Mouse (Mus musculus): ENCODE measurements around the gene Clec4g. TPM values are rescaled to one million over a fixed set of nuclear protein-coding genes. Genes with fewer than 3 reads are reported as not detected.

Gene Clec4g
- polyA plus RNA-seq, 2 experiments: 2.8 to 3.6 TPM

DNA sequence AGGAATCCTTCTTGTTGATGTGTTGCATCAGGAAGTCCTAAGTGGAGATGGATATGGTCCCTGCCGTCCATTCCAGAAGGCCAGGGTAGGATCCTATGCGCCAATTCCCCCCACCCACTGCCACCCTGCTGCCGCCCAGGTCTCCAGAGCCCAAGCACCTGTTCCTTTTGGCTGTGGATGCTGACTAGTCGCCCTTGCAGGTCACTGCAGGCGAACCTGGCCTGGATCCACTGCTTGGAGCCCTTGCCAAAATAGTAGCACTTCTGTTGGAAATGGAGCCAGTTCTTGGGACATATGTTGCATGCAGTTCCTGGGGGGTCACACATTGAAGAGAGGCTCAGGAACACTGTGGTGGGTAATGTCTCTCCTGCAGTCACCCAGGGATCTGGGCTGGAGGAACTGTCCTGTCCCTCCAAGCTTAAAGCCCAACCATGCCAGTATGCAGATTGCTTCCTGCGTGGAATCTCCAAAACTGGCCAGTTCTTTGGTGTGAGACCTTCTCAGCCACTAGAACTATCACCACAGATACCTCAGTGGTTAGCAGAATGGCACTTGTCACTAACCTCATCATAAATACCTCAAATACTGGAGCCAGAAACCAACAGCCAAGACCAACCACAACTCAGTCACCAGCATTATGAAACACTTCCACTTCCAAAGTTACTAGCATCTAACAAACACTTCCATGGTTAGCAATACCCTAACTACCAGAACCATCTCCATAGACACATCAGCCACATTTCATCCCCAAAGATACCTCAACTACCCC is 36.9 kb downstream of the Clec4g start:
- Histone ChIP-seq H3K9me3 (ENCODE audit: control insufficient read depth, low read length) (no peaks in the 10 kb centered on the region), H3K9ac (replicated peaks) (no peak overlapping the region)
- ATAC-seq (ENCODE audit: insufficient read depth): no peak

GRCm38 (mm10) chr8:3682435-3682834 is 38.0 kb downstream of the Clec4g start:
- H3K27me3 ChIP-seq (ENCODE audit: control insufficient read depth, insufficient read depth, low read length): no peaks in the 10 kb centered on the region
- ATAC-seq (ENCODE audit: insufficient read depth) (no peak), DNase-seq (ENCODE audit: low read depth in 3 of 3, low spot score in 3 of 3) (no peak)
- no peak overlapping the region for H3K9ac ChIP-seq (replicated peaks)
- WGBS (ENCODE audit: insufficient replicate concordance): 64% methylated on average over 5 of the region's 5 CpGs
- no peak for TF ChIP-seq CTCF (IDR thresholded peaks at IDR 0.05; ENCODE audit: low read depth)
- no peak for TF ChIP-seq EP300 (IDR thresholded peaks at IDR 0.05; ENCODE audit: low read depth)
- no peak overlapping the region for H3K27ac ChIP-seq
- H3K4me2 ChIP-seq (ENCODE audit: low read depth): no peak overlapping the region
- no peaks in the 10 kb centered on the region for H3K9me3 ChIP-seq (ENCODE audit: control insufficient read depth, low read length)
- H3K4me1 ChIP-seq (replicated peaks; ENCODE audit: control insufficient read depth in 2 of 2, insufficient read depth in 2 of 2, low read length in 1 of 2): 0 out of 4 replicates have a peak, but pooled peaks cover 0 to 4% of the 10 kb centered on the region in 2 experiments
- H3K36me3 ChIP-seq (replicated peaks; ENCODE audit: control insufficient read depth, insufficient read depth, low read depth): peaks cover 11% of the 10 kb centered on the region
- no peak overlapping the region for H3K4me3 ChIP-seq (ENCODE audit: insufficient read depth in 1 of 2, low read depth in 2 of 2, low read length in 2 of 2)

More for the DNA sequence above, 36.9 kb downstream of the Clec4g start:
- Histone ChIP-seq H3K4me3 (ENCODE audit: insufficient read depth in 1 of 2, low read depth in 2 of 2, low read length in 2 of 2) (no peak overlapping the region), H3K4me2 (ENCODE audit: low read depth) (no peak overlapping the region), H3K36me3 (replicated peaks; ENCODE audit: control insufficient read depth, insufficient read depth, low read depth) (peaks cover 11% of the 10 kb centered on the region), H3K27me3 (ENCODE audit: control insufficient read depth, insufficient read depth, low read length) (no peaks in the 10 kb centered on the region), H3K4me1 (replicated peaks; ENCODE audit: control insufficient read depth in 2 of 2, insufficient read depth in 2 of 2, low read length in 1 of 2) (no peaks in the 10 kb centered on the region), H3K27ac (no peak overlapping the region)
- DNase-seq (ENCODE audit: low read depth in 3 of 3, low spot score in 3 of 3): no peak
- WGBS (ENCODE audit: insufficient replicate concordance): 52% methylated on average over 6 of the region's 6 CpGs
- TF ChIP-seq EP300 (IDR thresholded peaks at IDR 0.05; ENCODE audit: low read depth): no peak
- TF ChIP-seq CTCF (IDR thresholded peaks at IDR 0.05; ENCODE audit: low read depth): no peak

DNA sequence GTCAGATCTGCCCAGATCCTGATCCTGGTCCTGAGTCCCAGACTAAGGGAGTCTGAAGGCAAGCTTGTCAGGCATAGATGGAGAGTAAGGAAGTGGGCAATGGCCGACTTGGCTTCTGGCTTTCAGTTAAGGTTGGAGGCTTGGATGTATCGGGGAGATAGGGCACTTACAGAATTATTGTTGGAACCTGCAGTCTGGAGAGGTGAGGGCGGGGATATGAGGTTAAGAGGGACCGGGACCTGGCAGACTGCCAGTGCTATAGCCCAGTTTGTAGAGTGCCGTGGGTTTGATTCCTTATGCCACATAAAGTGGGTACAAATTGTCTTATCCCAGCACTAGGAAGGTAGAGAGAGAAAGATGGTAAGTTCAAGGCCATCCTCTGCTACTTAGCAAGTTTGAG is 40.8 kb downstream of the Clec4g start:
- ATAC-seq (ENCODE audit: insufficient read depth): no peak
- TF ChIP-seq EP300 (IDR thresholded peaks at IDR 0.05; ENCODE audit: low read depth) (no peak), CTCF (IDR thresholded peaks at IDR 0.05; ENCODE audit: low read depth) (no peak)

DNA sequence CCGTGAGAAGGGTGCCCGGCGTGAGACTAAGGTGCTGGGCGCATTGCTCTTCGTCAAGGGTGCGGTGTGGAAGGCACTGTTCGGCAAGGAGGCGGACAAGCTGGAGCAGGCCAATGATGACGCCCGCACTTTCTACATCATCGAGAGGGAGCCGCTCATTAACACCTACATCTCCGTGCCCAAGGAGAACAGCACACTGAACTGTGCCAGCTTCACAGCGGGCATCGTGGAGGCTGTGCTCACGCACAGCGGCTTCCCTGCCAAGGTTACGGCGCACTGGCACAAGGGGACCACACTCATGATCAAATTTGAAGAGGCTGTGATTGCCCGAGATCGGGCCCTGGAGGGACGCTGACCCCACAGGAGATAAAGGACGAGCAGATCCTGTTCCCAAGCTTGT is 41.2 kb downstream of the Clec4g start:
- TF ChIP-seq EP300 (IDR thresholded peaks at IDR 0.05; ENCODE audit: low read depth) (no peak), CTCF (IDR thresholded peaks at IDR 0.05; ENCODE audit: low read depth) (no peak)
- H3K36me3 ChIP-seq (replicated peaks; ENCODE audit: control insufficient read depth, insufficient read depth, low read depth): peaks cover 11% of the 10 kb centered on the region
- no peaks in the 10 kb centered on the region for H3K27me3 ChIP-seq (ENCODE audit: control insufficient read depth, insufficient read depth, low read length)
- no peak overlapping the region for H3K4me2 ChIP-seq (ENCODE audit: low read depth)
- no peak overlapping the region for H3K9ac ChIP-seq (replicated peaks)
- no peak overlapping the region for H3K4me3 ChIP-seq (ENCODE audit: insufficient read depth in 1 of 2, low read depth in 2 of 2, low read length in 2 of 2)
- WGBS (ENCODE audit: insufficient replicate concordance): 91% methylated on average over 23 of the region's 23 CpGs
- peaks cover 3 to 12% of the 10 kb centered on the region in 2 experiments for H3K4me1 ChIP-seq (replicated peaks; ENCODE audit: control insufficient read depth in 2 of 2, insufficient read depth in 2 of 2, low read length in 1 of 2)
- H3K9me3 ChIP-seq (ENCODE audit: control insufficient read depth, low read length): no peaks in the 10 kb centered on the region
- no peak overlapping the region for H3K27ac ChIP-seq
- DNase-seq (ENCODE audit: low read depth in 3 of 3, low spot score in 3 of 3): no peak
- no peak for ATAC-seq (ENCODE audit: insufficient read depth)

More for the DNA sequence above, 40.8 kb downstream of the Clec4g start:
- Histone ChIP-seq H3K36me3 (replicated peaks; ENCODE audit: control insufficient read depth, insufficient read depth, low read depth) (peaks cover 11% of the 10 kb centered on the region), H3K4me1 (replicated peaks; ENCODE audit: control insufficient read depth in 2 of 2, insufficient read depth in 2 of 2, low read length in 1 of 2) (peaks cover 3 to 12% of the 10 kb centered on the region in 2 experiments), H3K9me3 (ENCODE audit: control insufficient read depth, low read length) (no peaks in the 10 kb centered on the region), H3K27me3 (ENCODE audit: control insufficient read depth, insufficient read depth, low read length) (no peaks in the 10 kb centered on the region), H3K27ac (no peak overlapping the region), H3K9ac (replicated peaks) (no peak overlapping the region), H3K4me2 (ENCODE audit: low read depth) (no peak overlapping the region), H3K4me3 (ENCODE audit: insufficient read depth in 1 of 2, low read depth in 2 of 2, low read length in 2 of 2) (no peak overlapping the region)
- 71% methylated on average over 5 of the region's 5 CpGs for WGBS (ENCODE audit: insufficient replicate concordance)
- no peak for DNase-seq (ENCODE audit: low read depth in 3 of 3, low spot score in 3 of 3)

DNA sequence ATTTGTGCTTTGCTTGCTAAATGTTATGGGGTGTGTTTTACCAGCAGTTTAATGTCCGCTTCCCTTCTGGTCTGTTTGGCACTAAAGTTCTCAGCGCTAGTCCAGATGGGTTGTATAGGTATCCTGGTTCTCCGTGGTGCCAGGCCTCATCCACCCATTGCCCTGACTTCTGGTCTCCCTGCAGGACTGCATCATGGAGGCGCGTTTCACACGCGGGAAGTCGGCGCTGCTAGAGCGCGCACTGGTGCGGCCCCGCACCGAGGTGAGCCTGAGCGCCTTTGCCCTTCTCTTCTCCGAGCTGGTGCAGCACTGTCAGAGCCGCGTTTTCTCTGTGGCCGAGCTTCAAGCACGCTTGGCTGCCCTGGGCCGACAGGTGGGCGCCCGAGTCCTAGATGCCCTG is 41.6 kb downstream of the Clec4g start:
- DNase-seq (ENCODE audit: low read depth in 3 of 3, low spot score in 3 of 3) (no peak), ATAC-seq (ENCODE audit: insufficient read depth) (no peak)
- H3K36me3 ChIP-seq (replicated peaks; ENCODE audit: control insufficient read depth, insufficient read depth, low read depth): peaks cover 11% of the 10 kb centered on the region
- no peak overlapping the region for H3K4me3 ChIP-seq (ENCODE audit: insufficient read depth in 1 of 2, low read depth in 2 of 2, low read length in 2 of 2)
- peaks cover 3 to 12% of the 10 kb centered on the region in 2 experiments for H3K4me1 ChIP-seq (replicated peaks; ENCODE audit: control insufficient read depth in 2 of 2, insufficient read depth in 2 of 2, low read length in 1 of 2)
- whole genome bisulfite sequencing (ENCODE audit: insufficient replicate concordance): 94% methylated on average over 23 of the region's 23 CpGs
- H3K9ac ChIP-seq (replicated peaks): no peak overlapping the region
- TF ChIP-seq EP300 (IDR thresholded peaks at IDR 0.05; ENCODE audit: low read depth) (no peak), CTCF (IDR thresholded peaks at IDR 0.05; ENCODE audit: low read depth) (no peak)
- no peak overlapping the region for H3K27ac ChIP-seq
- no peak overlapping the region for H3K4me2 ChIP-seq (ENCODE audit: low read depth)
- no peaks in the 10 kb centered on the region for H3K27me3 ChIP-seq (ENCODE audit: control insufficient read depth, insufficient read depth, low read length)
- H3K9me3 ChIP-seq (ENCODE audit: control insufficient read depth, low read length): no peaks in the 10 kb centered on the region
